Mouse (Mus musculus): Measurements from ENCODE around the gene Dcaf15. TPM values are rescaled to one million over a fixed set of nuclear protein-coding genes. Genes with fewer than 3 reads are reported as not detected.

The Dcaf15 gene
- 10 to 100 TPM; 16.9 to 17.6 TPM for total RNA-seq (2021)
- long read RNA-seq, transcript Dcaf15-202 (13 exons, 2,199 nt), result major isoform, 9 of 22 reads
- long read RNA-seq, partial matches to known transcripts, result 7 of 22 reads
- long read RNA-seq, other reads (novel, unspliced or antisense), result 6 of 22 reads

GRCm38 (mm10) chr8:84104697-84105609 is at the start of gene Dcaf15:
Gene Dcaf15, minus strand, starts transcription at chr8:84104768.
- peak; percentile 96 to 98 for DNase-seq (ENCODE audit: low spot score in 2 of 2)

- no peak for DNase-seq (ENCODE audit: low spot score in 2 of 2)
Measured at GRCm38 (mm10) chr8:84149181-84149580, 44.6 kb upstream of the Dcaf15 start.

GRCm38 (mm10) chr8:84148531-84148850 is 43.9 kb upstream of the Dcaf15 start:
- no peak for DNase-seq (ENCODE audit: low spot score in 2 of 2)

- peak; percentile 92 to 96 for DNase-seq (ENCODE audit: low spot score in 2 of 2)
Measured at GRCm38 (mm10) chr8:84147769-84148530, 43.4 kb upstream of the Dcaf15 start, which contains the start of the genes Cc2d1a and 4930432K21Rik. Gene Cc2d1a, minus strand, starts transcription at chr8:84147936. Gene 4930432K21Rik, plus strand, starts transcription at chr8:84148025.

- no peak for DNase-seq (ENCODE audit: low spot score in 2 of 2)
Measured at GRCm38 (mm10) chr8:84147324-84147766, 42.8 kb upstream of the Dcaf15 start.

GRCm38 (mm10) chr8:84144636-84145245 is 40.2 kb upstream of the Dcaf15 start:
- DNase-seq (ENCODE audit: low spot score in 2 of 2), result peak in 1 of 2 experiments; percentile 31

GRCm38 (mm10) chr8:84140838-84141237 is 36.3 kb upstream of the Dcaf15 start:
- DNase-seq (ENCODE audit: low spot score in 2 of 2), result no peak

- DNase-seq (ENCODE audit: low spot score in 2 of 2), result no peak
Measured at GRCm38 (mm10) chr8:84137848-84138247, 33.3 kb upstream of the Dcaf15 start.

GRCm38 (mm10) chr8:84132225-84132624 is 27.7 kb upstream of the Dcaf15 start:
- no peak for DNase-seq (ENCODE audit: low spot score in 2 of 2)

- no peak for DNase-seq (ENCODE audit: low spot score in 2 of 2)
Measured at GRCm38 (mm10) chr8:84130806-84131205, 26.2 kb upstream of the Dcaf15 start.

- no peak for DNase-seq (ENCODE audit: low spot score in 2 of 2)
Measured at GRCm38 (mm10) chr8:84128277-84128676, 23.7 kb upstream of the Dcaf15 start.

GRCm38 (mm10) chr8:84127202-84127901 is 22.8 kb upstream of the Dcaf15 start:
- no peak for DNase-seq (ENCODE audit: low spot score in 2 of 2)

- no peak for DNase-seq (ENCODE audit: low spot score in 2 of 2)
Measured at GRCm38 (mm10) chr8:84126742-84127141, 22.2 kb upstream of the Dcaf15 start.

- no peak for DNase-seq (ENCODE audit: low spot score in 2 of 2)
Measured at GRCm38 (mm10) chr8:84125656-84126055, 21.1 kb upstream of the Dcaf15 start, which contains the start of gene Podnl1. Gene Podnl1, plus strand, starts transcription at chr8:84125989.

- DNase-seq (ENCODE audit: low spot score in 2 of 2), result no peak
Measured at GRCm38 (mm10) chr8:84122151-84122550, 17.6 kb upstream of the Dcaf15 start.

- no peak for DNase-seq (ENCODE audit: low spot score in 2 of 2)
Measured at GRCm38 (mm10) chr8:84115646-84116045, 11.1 kb upstream of the Dcaf15 start.

GRCm38 (mm10) chr8:84106216-84107040 is 1.9 kb upstream of the Dcaf15 start:
- DNase-seq (ENCODE audit: low spot score in 2 of 2), result no peak

- DNase-seq (ENCODE audit: low spot score in 2 of 2), result no peak
Measured at GRCm38 (mm10) chr8:84105676-84106075, 1.1 kb upstream of the Dcaf15 start.

GRCm38 (mm10) chr8:84104221-84104620 is 347 bp downstream of the Dcaf15 start:
- peak in 1 of 2 experiments; percentile 45 for DNase-seq (ENCODE audit: low spot score in 2 of 2)

- DNase-seq (ENCODE audit: low spot score in 2 of 2), result no peak
Measured at GRCm38 (mm10) chr8:84103601-84104000, 967 bp downstream of the Dcaf15 start.
